Mouse (Mus musculus) frontal cortex, postnatal 10 days (tissue): ENCODE results near the gene Wwc2.

Experiments
- DNase-seq, 2 experiments: peaks; one replicate each; pipeline ENCODE4 v3.0.0; 2022; ENCODE audit warnings: low spot score in 2 of 2, mixed read lengths in 1 of 2

Wwc2 gene

GRCm38 (mm10) chr8:47791986-47792385 lies 198.7 kb downstream of the Wwc2 start:
- DNase-seq: no peak

DNA sequence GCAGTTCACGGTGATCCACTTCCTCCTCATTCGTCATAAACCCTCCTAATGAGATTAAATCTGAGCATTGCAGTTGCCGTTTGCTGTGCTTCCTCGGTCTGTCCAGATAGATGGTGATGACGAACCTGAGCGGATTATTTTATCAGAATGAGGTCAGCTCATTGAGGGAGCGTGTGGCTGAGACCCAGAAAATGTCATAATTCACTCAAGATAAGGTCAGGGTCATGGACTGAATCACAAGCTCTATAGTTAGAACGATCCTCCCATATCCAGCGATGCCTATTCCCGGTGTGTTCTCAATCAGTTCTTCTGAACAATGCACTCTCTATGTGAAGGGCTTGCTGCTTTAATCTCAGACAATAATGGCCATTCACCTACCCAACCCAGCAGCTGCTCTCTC lies 203.0 kb downstream of the Wwc2 start:
- DNase-seq: no peak

GRCm38 (mm10) chr8:47786323-47786722 lies 204.4 kb downstream of the Wwc2 start:
- DNase-seq: no peak

DNA sequence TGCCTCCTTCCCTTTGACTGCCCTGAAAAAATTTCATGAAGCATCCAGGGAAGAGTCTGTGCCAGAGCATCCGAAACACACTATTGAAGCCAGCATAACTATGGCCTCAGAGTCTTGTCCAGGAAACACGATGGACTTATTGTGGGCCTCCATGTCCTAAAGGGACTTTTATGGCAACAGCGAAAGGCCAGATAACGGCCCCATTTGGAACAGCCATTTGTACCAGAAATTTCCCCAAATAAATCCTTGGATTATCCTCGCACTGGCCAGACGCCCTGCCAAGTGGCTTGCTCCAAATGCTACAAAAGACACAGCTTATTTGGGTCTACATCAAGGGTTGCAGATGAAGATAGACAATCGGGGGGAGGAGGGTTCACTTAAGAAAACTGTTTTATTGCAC lies 206.3 kb downstream of the Wwc2 start:
- no peak for DNase-seq

- no peak for DNase-seq
These were observed 206.8 kb downstream of the Wwc2 start for GRCm38 (mm10) chr8:47783944-47784343.

- no peak for DNase-seq
These were observed 207.2 kb downstream of the Wwc2 start for GRCm38 (mm10) chr8:47783544-47783943.

DNA sequence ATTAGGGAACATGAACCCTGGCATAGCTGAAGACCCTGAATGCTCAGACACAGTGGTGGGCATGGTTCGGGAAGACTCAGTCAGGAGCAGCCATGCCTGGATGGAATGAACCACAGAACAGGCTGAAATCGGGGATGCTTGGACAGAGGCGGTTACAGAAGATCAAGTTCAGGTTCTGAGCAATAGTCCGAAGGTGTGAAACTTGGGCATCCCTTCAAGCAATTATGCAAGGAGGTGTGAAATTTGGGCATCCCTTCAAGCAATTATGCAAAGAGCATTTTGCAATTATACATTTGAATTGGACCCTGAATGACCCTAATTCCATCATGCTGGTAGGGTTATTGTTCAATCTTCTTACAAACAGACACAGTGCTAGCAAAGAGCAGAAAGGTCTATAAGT lies 208.8 kb downstream of the Wwc2 start:
- DNase-seq: no peak

DNA sequence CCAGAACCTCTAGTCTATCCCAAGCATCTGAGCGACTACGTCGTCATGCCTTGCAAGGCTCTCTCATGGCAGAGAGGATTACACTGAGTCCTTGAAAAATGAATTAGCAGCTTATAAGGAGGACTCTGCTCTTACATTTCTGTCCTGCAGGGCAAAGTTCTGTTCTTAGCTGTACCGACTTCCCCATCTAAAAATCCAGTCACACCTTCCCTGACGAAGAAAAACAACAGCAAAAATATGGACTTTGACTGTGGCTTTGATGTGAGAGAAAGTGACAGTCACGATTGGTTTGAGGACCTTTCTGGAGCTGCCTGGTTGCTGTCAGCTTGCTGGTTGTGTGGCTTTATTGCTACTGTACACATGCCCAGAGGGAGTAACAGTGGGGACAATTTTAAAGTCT lies 211.1 kb downstream of the Wwc2 start:
- DNase-seq: no peak

DNA sequence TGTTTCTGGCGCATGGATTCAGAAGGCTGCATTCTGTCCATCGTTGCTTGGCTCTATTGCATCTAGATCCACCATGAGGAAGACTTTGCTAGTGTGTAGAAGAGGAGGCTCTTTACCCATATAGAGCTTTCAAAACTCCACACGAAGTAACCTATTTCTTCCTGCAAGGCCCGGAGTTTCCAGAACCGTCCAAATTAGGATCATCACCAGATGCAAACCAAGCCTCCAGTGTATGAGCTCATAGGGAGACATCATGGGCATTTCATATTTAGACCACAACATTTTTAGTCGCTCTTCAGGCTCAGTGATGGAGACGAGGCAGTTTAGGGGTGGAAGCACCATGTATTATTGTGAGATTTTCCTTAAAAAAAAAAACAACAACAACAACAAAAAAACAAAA lies 213.3 kb downstream of the Wwc2 start:
- DNase-seq: no peak
